Mouse (Mus musculus): ENCODE results near the gene Nod2.

Gene Nod2

DNA sequence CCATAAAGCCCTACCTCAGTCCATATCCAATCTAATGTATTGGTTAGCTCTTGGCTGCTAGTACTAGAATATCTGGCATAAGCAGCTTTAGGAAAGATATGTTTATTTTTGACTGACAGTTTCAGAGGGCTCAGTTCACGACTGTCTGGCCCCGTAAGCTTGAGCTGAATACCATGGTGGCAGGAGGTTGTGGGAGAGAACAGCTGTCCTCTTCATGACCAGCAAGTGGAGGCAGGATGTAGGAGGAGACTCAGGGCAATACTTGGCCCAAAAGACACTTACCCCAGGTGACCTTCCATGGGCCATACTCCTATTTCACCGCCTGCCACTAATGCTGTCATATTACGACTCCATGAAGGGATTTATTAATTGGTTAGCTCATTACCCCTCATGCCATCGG is 26.7 kb downstream of the Nod2 start:
- in situ Hi-C loops (cut with MboI, MseI): no loop called here

DNA sequence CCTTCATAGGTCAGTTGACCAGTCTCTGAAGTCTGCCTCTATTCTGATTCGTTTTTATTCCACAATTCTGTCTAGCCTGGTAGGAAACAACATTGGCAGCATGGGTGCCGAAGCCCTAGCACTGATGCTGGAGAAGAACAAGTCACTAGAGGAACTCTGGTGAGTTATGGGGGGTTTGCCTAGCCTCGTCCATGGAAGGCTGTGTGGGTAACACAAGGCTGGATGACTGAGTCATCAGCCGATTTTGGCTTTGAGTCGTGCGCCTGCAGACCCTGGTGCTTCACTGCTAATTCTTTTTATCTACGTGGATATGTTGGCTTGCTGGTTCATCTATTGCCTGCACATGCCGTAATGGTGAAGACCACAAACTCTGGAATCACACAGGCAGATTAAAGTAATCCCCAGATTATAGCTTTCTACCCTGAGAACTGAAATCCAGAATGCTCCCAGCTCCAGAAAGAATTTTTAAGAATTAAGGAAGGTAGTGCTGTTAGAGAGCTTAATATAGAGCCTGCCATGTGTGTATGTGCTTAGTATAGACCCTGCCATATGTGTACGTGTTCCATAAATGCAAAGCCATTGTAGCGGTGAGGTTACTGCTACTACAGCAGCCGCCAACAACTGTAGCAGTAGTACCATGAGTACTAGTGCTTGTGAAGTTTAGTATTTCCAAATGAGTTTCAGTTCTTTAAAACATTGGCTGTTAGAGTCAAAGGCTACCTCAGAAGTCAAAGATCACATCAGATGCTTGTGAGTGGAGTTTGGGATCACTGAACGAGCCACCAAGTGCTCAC is 28.5 kb downstream of the Nod2 start:
- in situ Hi-C loops (cut with MboI, MseI): no loop called here

DNA sequence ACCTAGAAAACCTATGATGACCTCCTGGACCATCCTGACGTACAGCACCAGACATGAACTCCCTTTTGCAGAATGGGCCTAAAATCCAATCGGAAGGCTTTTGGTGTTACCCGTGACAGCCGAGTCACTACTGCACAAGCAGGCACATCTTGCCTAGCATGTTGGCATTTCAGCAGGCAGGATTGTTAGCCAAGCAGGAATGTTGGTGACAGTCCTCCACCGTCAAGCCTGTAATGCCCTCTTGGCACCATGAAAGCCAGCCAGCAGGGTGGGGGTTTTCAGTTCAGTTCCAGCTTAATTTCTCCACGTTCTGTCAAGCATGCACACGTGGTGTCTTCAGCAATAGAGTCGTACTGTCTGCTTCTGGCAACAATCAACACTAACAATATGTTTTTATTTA is 30.0 kb downstream of the Nod2 start:
- in situ Hi-C loops (cut with MboI, MseI): no loop called here

DNA sequence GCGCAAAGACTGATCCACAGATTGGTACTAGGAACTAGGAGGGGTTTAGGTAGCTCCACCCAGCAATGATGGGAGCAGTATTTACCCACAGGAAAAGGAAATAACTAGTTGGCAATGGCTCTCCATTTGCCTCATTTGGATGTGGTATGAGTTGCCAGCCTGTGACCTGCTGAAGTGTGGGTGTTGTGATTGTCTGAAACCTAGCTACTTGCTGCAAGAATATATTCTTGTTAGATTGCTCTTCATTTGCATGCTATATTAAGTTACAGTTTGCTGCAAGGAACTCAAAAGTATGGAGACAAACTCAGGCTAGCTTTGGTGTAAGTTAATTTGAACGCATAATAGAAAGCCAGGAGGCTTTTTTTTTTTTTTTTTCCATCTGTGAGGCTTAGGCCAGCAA is 33.5 kb downstream of the Nod2 start:
- in situ Hi-C loops (cut with MboI, MseI): no loop called here

DNA sequence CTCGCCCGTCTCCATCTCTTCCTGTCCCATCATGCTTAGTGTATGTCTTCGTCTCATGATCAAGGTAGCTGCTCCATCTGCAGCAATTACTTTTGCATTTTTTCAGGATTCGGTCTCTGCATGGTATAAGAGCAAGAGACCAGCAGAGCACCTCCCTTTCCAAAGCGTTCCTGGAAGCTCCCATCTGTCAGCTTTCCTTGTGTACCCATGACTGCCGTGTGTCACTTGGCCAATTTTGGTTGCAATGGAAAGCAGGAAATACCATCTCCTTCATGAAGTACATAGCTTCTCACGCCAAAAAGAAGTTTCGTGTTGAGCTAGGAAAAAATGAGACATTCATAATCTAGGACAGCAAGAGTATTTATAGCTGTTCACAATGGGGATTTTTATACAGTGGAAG is 33.9 kb downstream of the Nod2 start:
- in situ Hi-C loops (cut with MboI, MseI): no loop called here

DNA sequence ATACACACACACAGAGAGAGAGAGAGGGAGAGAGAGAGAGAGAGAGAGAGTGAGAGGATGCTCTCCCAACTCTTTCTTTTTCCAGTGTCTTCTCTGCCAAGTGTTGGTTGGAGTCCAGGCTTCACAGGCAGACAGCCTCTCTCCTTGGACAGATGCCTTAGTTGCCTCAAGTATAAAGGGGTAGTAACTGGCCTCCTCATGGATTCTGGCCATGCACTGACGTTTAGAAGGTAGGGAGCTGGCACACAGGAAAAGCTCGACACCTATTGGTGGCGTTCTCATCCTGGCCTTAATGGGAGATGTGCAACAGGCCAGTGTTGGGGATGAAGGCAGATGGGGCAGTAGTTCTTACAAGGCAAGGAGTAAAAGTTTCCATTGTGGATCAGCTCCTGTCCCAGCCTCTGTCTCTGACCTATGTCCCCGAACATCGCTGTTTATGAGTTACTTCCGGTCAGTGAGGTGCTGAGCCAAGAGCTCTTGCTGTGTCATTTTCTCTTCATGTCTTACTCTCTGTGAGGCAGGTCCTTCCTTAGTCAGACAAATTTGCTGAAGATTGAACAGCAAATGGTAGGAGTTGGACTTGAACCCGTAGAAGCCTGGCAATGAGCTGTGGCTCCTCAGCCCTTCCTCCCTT is 36.7 kb downstream of the Nod2 start:
- in situ Hi-C loops (cut with MboI, MseI): no loop called here

DNA sequence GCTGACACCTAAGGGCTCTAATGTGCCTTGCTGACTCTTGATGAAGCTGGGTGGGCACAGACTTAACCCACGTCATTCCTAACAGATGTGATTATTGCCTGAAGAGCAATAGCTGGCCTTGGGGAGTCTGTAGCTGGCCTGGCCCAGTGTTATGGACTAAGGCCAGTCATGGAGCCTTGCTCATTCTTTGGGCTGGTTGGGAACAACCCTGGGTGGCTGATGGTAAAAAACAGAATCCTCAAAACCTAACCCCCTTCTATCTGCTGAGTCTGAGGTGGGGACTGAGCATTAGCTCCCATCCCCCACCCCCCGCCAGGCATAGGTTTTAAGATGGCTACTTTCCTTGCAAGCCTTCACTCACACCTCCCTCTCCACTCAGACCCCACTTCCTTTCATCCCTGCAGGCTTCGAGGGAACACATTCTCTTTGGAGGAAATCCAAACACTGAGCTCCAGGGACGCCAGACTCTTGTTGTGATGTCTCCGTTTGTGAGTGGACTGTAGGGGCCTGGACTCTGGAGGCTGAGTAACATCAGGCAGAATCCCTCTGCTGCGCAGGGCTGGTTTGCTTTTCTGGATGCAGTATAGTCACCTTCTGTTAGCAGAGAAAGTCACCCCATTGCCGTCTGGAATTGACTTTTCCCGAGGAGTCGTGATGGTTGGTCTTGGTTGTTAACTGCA is 39.3 kb downstream of the Nod2 start:
- in situ Hi-C loops (cut with MboI, MseI): no loop called here

DNA sequence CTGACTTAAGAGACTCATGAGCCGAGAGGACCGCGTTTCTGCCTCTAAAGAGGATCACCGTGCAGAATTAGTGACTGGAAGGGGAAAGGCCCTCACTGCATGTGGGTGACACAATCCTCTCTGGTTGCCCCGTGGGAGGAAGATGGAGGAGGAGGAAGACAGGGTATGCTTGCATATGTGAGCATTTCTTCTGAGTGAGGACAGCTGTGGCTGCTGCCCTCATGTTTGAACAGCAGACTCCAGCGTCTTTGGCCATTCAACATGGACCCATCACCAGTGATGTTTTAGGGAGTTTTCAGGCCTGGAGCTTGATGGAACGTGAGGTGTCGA is 39.8 kb downstream of the Nod2 start:
- in situ Hi-C loops (cut with MboI, MseI): no loop called here

DNA sequence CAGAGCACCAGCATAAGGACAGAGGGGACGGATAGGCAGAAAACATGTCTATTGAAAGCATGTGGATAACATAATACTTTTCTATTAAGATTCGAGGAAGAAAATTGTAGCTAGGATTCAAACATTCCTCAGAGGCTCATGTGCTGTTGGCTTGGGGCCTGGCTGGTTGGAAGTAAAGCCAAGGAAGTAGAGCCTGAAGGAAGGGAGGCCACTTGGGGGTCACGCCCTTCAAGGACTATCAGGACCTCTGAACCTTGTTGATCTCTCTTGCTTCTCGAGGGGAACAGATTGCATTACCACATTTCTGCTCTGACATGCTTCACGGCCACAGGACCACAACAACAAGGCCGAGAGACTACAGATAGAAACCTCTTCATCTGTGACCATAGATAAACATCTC is 42.0 kb downstream of the Nod2 start:
- in situ Hi-C loops (cut with MboI, MseI): no loop called here

DNA sequence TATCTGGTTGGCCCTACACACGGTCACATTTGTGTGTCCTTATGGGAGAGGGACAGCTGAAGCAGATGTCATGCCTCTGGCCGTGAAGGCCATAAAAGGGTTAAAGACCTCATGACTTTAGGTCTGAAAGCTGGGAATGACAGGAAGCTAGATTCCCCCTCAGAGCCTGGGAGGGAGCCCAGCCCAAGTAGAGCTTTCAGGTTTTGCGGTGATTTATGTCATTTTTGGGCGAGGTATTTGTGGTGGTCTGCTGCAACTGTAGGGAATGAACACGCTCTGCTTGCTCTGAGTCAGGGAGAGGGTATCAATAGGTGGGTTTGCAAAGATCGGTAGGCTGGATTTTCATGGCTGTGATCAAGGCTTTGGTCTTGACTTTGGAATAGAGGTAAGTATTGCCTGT is 42.8 kb downstream of the Nod2 start:
- in situ Hi-C loops (cut with MboI, MseI): loop anchor here (5.0 kb wide), 1 partner anchor 403 kb away; no protein-coding TSS in a partner anchor

DNA sequence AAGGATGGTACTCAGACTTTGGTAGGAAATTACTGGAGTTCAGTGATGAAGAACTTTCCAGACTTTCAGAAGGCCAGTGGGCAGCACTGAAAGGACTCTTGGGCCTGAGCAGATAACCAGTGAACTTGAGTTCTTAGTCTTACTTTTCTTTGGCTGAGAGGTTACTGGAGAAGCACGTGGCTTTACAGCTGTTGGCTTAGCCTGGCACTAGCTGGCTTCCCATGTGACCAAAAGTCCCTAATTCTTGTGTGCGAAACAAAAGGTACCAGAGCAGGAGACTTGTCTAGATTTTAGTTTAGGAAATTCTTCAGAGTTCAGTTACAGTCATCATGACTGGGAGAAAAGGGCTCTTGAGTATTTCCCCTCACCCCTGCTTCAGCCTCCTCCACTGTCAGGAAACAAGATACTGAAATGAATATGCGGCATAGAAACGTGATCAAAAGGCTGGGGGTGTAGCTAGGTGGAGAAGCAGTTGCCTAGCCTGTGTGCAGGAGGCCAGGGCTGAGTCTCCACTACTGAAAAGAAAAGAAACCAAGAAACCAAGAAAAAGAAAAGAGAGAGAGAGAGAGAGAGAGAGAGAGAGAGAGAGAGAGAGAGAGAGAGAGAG is 44.3 kb downstream of the Nod2 start:
- in situ Hi-C loops (cut with MboI, MseI): loop anchor here (5.0 kb wide), 1 partner anchor 404 kb away; no protein-coding TSS in a partner anchor

DNA sequence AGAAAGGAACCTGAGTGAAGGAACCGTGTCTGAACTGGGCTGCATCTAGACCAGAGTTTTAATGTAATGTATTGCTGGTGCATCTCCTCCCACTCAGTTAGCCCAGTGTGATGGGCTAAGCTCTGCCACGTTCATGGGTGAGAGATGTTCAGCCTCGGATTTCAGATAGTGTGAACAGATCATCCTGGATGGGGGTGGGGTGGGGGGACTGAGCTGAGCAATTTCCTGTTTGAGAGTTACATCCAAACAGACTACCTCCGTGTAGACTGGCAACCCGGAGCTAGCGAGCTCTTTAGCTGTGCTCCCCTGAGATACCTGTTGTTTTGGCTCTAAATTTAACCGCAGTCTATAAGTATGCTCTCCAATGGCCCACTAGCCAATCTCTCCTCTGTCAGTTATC is 44.8 kb downstream of the Nod2 start:
- in situ Hi-C loops (cut with MboI, MseI): loop anchor here (5.0 kb wide), 1 partner anchor 405 kb away; no protein-coding TSS in a partner anchor

DNA sequence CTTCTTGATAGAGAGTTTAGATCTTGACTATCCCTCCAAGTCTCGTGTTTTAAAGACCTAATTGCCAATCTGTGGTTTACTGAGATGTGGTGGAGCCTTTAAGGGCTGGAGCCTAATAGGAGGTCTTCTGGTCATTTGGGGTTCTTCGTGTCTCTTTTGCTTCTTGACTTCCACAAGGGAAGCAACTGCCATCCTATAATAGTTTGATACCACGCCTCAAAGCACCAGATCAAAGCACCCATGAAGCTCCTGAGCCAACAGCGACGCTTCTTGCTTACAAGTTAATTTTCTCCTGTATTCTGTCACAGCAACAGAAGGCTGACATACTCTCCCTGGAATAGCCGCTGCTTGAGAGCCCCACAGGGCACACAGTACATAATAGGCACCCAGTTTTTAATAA is 45.8 kb downstream of the Nod2 start:
- in situ Hi-C loops (cut with MboI, MseI): loop anchor here (5.0 kb wide), 1 partner anchor 406 kb away; no protein-coding TSS in a partner anchor

DNA sequence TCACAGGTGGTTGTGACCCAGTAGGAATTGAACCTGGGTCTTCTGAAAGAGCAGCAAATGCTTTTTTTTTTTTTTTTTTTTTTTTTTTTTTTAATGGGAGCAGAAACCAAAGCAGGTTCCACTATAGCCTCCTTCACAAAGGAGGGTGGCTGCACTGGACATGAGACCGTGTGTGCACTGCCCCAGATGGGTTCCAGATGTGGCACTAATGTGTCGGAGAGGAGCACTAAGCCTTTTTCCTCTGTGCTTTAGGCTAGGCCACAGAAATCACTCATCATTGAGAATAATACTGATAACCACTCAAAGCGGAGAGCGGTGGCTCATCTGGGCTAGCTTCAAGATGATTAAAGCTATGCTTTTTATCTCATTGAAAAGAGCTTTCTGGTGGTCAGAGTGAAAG is 46.3 kb downstream of the Nod2 start:
- in situ Hi-C loops (cut with MboI, MseI): loop anchor here (5.0 kb wide), 1 partner anchor 406 kb away; no protein-coding TSS in a partner anchor

DNA sequence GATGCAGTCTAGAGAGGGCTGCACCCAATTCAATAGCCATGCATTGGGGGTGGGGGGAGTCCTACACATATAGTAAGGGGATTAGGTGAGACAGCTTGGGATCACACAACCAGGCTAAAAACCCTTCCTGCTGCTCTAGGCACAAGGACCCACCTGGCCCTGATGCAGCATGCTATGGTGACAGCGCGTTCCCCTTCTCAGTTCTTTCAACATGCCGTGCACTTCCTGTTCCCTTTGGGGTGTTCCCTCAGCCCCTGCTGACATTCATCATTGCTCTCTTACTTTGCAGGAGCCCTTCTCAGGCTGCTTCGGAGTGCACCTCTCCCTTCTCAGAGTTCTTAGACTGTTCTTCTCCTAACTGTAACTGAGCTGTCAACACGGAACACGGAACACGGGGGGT is 47.2 kb downstream of the Nod2 start:
- in situ Hi-C loops (cut with MboI, MseI): loop anchor here (5.0 kb wide), 1 partner anchor 407 kb away; no protein-coding TSS in a partner anchor

DNA sequence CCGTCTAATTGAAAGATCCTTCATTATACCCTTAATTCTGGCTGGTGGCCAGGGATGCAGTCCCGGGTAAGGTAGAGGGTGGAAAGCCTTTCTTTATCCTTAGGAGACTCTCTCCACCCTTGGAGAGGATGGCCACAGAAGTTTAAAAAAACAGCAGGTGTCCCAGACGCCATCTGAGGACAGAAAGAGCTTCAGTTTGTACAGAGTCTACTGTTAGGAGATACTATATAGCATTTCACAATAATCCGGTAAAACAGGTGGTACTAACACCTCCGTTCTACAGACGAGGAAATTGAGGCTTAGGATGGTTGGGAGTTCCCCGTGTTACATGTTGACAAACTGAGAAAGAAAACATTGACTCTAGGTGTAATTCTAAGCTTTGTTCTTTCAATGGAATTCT is 49.1 kb downstream of the Nod2 start:
- in situ Hi-C loops (cut with MboI, MseI): loop anchor here (5.0 kb wide), 2 partner anchors 59 to 334 kb away; partner anchors contain the start of genes Brd7 and Snx20

DNA sequence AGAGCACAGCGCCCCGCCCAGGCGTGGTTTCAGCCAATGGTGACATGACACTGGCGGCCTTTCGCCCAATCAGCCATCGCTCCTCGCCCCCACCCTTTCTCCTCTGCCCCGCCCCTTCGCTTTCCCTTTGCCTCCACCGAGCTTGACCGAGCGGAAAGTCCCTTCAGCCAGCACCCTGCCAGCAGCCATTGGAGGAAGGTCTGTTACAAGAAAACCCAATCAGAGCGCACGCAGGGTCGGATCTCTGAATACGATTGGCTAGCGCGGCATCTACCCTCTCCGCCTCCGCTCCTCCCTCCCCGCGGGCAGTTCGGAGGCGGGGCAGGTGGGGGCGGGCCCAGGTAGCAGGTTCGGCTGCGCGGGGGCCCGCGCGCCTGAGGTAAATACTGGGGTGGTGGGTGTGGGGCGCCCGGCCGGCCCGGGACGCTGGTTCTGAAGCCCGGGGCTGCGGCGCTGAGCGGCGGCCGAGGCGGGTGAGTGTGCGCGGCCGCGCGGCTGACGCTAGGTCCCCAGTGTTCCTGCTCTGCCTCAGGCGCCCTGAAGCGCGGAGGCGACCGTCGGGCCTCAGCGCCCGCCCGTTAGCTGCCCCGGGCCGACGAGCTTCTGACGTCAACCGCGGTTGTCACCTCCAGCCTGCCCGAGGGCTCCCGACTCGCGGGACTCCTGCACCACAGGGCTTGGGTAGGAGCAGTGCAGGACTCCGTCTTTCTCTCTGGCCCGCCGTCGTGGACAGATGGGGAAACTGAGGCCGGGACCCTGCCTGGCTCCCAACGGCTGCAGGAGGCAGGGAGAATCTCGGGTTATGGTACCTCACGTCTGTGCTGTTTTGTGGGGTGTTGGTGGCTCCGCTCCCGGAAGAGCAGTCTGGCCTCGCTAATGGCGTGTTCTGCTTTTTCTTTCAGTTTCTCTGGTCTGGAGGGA is 49.9 kb downstream of the Nod2 start, which contains the start of gene Cyld:
TSS of gene Cyld (plus strand) at position 308 of the 921 bp plus-strand sequence.
- in situ Hi-C loops (cut with MboI, MseI): loop anchor here (5.0 kb wide), 2 partner anchors 60 to 335 kb away; partner anchors contain the start of genes Brd7 and Snx20

DNA sequence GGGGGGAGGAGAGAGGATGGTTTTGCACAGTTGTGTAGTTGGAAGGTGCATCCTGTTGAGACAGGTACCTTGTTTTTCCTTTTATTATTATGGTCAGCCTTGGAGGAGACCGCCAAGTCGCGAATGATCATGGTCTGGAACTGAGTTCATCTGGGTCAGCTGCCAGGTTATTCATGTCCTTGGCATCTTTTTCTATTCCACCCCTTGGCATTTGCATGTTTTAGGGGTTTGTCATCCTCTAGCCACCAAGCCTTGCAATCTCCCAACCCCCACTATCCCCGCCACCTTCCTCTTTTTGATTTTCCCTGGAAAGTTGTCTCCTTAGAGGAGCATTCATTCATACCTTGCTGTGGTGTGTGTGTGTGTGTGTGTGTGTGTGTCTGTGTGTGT is 50.5 kb downstream of the Nod2 start:
- in situ Hi-C loops (cut with MboI, MseI): loop anchor here (5.0 kb wide), 2 partner anchors 60 to 335 kb away; partner anchors contain the start of genes Brd7 and Snx20

DNA sequence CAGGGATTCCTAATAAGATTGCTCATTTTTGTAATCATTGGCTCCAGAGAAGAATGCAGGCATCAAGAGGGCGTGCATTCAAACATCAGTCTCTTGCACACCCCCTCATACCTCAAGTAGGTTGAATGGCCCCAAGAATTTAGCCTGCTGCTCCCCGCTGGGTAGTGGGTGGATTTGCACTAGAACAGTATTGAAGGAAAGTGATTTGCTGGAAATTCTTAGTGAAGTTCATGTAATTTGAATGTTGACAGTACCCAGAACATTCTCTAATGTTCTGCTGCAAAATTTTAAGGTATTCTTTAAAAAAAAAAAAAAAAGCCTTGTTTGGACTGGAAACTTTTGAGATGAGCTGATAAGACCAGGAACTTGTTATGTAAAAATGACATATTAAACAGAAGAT is 50.9 kb downstream of the Nod2 start:
- in situ Hi-C loops (cut with MboI, MseI): loop anchor here (5.0 kb wide), 2 partner anchors 61 to 336 kb away; partner anchors contain the start of genes Brd7 and Snx20

DNA sequence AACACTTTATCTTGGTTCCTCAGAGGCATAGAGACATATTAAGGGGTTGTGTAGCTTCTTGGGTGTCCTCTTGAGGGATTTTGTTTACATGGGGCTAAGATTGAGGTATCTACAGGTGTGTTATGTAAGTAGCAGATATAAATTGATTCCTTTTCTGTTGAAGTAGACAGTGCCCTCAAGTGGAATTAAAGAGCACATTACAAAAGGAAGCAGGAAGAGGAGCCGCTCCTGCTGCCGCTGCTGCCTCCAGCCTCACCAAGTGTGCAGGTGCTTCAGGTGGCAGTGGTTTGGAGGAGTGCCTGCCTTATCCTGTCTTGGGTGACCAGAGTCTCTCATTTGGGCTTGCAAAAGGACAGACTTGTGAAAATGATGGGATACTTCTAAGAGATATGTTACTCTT is 54.5 kb downstream of the Nod2 start:
- in situ Hi-C loops (cut with MboI, MseI): no loop called here

DNA sequence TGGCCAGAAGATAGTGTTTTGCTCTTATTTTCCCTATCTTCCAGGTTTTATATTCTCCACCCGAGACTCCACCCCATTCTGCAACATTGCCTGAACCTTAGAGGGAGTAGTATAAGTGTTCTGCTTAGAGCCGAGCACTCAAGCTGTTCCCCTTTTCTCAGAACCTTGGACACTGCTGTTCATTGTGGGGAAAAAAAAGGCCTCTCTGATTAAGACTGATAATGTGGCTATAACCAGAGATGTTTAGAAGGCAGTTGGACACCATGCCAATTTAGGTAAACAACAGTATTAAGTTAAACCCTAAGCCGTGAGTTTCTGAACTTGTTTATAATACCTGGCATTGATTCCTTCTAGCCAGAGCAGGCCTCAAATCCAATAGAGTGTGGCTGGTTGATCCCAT is 55.7 kb downstream of the Nod2 start:
- in situ Hi-C loops (cut with MboI, MseI): no loop called here
